Mouse (Mus musculus): Measurements from ENCODE around the gene Morf4l1.

- TF ChIP-seq CTCF (IDR thresholded peaks at IDR 0.05; ENCODE audit: borderline replicate concordance, insufficient read depth, low read depth, low read length) (no peak), POLR2A (IDR thresholded peaks at IDR 0.05; ENCODE audit: borderline replicate concordance, insufficient read depth, low read length) (no peak)
Measured at GRCm38 (mm10) chr9:90089339-90090104, 25.1 kb downstream of the Morf4l1 start.

Data from cerebellum, adult 2 months (tissue).